Mouse (Mus musculus) duodenum, adult 2 months (tissue): Measurements from ENCODE around the gene Efnb1. TPM values are rescaled to one million over a fixed set of nuclear protein-coding genes. Genes with fewer than 3 reads are reported as not detected.

Source experiments
- polyA plus RNA-seq: library from polyadenylated mRNA; depleted of rRNA; stranded (reverse); fragments of >200 nt; gene quantifications from 2 replicates; pipeline ENCODE4 v1.2.3, GENCODE M21; 2012; ENCODE audit warnings: low replicate concordance; rRNA removed

Efnb1 gene
- 46.8 and 67.9 TPM in 2 replicates for polyA plus RNA-seq

DNA sequence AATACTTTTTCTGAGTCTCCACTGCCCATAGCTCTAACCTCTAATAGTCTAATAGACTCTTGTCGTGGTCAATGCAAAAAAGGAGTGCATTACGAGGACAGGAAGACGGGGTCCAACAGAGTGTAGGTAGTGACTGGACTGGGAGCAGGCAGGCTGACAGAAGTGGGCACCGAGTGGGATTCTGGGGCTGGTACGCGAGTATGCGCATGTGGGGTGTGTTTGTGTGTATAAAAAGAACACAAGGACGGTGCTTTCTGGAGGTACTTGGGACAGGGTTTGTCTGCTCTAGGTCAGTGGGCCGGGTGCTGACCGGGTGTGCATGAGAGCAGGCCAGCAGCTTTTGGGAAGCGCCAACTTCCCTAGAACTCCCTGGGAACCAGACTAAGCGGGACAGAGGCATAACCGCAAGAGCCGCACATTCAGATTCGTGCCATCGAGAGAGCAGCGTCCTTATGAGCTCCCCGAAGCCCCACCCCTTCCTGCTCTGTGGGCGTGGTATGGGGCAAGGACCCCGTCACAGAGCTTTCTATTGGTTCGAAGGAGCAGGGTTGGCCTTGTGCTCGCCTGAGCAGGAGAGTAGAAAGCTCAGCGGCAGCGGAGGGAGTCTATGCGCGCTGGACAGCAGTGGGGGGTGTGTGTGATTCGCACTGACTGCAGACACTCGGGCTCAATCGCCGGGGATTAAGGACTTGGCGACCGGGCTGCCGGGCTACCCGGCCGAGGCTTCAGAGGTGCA lies at the start of gene Efnb1:
Gene Efnb1 (plus strand): TSS at position 608 of the 736 bp plus-strand sequence.

Other genes with a start within 250 kb of the Efnb1 start
- gene Ophn1, start 245.1 kb upstream of the Efnb1 start, polyA plus RNA-seq = 2.1 and 4.2 TPM in 2 replicates
- 4.3 and 7.0 TPM in 2 replicates for gene Yipf6, start 199.8 kb upstream of the Efnb1 start, polyA plus RNA-seq
- 3.4 and 9.4 TPM in 2 replicates for gene Stard8, start 132.9 kb upstream of the Efnb1 start, polyA plus RNA-seq